Mouse (Mus musculus): ENCODE results near the gene Celsr2. TPM values are rescaled to one million over a fixed set of nuclear protein-coding genes. Genes with fewer than 3 reads are reported as not detected.
A peak's percentile ranks its signal among the peaks of the same experiment; 100 is the strongest.

The Celsr2 gene
- total RNA-seq, 2 experiments from 2014 or later, result 4.8 to 5.9 TPM

- no peak for DNase-seq
Observed at GRCm38 (mm10) chr3:108413634-108414360, 1.6 kb downstream of the Celsr2 start.

- peak; percentile 34 for DNase-seq
Observed at GRCm38 (mm10) chr3:108411754-108412121, 3.6 kb downstream of the Celsr2 start.

GRCm38 (mm10) chr3:108411026-108411753 is 4.2 kb downstream of the Celsr2 start:
- no peak for DNase-seq

- DNase-seq, result no peak
Observed at GRCm38 (mm10) chr3:108410359-108410714, 5.0 kb downstream of the Celsr2 start.

- DNase-seq, result no peak
Observed at GRCm38 (mm10) chr3:108409656-108410358, 5.5 kb downstream of the Celsr2 start.

GRCm38 (mm10) chr3:108408517-108409008 is 6.8 kb downstream of the Celsr2 start:
- no peak for DNase-seq

- no peak for DNase-seq
Observed at GRCm38 (mm10) chr3:108406306-108406885, 9.0 kb downstream of the Celsr2 start.

- no peak for DNase-seq
Observed at GRCm38 (mm10) chr3:108405536-108406305, 9.6 kb downstream of the Celsr2 start.

GRCm38 (mm10) chr3:108402528-108402920 is 12.8 kb downstream of the Celsr2 start:
- no peak for DNase-seq

GRCm38 (mm10) chr3:108401692-108402527 is 13.4 kb downstream of the Celsr2 start:
- DNase-seq, result peak; percentile 90

GRCm38 (mm10) chr3:108400442-108400841 is 14.9 kb downstream of the Celsr2 start:
- DNase-seq, result no peak

- DNase-seq, result no peak
Observed at GRCm38 (mm10) chr3:108398281-108398680, 17.1 kb downstream of the Celsr2 start.

GRCm38 (mm10) chr3:108392793-108393192 is 22.6 kb downstream of the Celsr2 start:
- DNase-seq, result no peak

GRCm38 (mm10) chr3:108392299-108392698 is 23.1 kb downstream of the Celsr2 start:
- DNase-seq, result no peak

- peak; percentile 89 for DNase-seq
Observed at GRCm38 (mm10) chr3:108389111-108389545, 26.2 kb downstream of the Celsr2 start.

- DNase-seq, result no peak
Observed at GRCm38 (mm10) chr3:108386186-108386585, 29.2 kb downstream of the Celsr2 start.

GRCm38 (mm10) chr3:108384425-108384824 is 30.9 kb downstream of the Celsr2 start:
- DNase-seq, result no peak

GRCm38 (mm10) chr3:108383485-108384354 is 31.6 kb downstream of the Celsr2 start, which contains the start of gene Psrc1:
TSS of gene Psrc1 (plus strand) at chr3:108383839.
- peak; percentile 87 for DNase-seq

All from gastrocnemius, postnatal 25 days (tissue).